Mouse (Mus musculus) adipocyte (in vitro differentiated cells): ENCODE data around the gene Nxpe3.
"Not testable (repeated sequence)": the region's sequence is repeated elsewhere in the genome, so short reads cannot be mapped to it uniquely, and the experiment has no call there.

Source experiments
- DNase-seq: peaks from one replicate; pipeline ENCODE4 v3.0.0-alpha.2; 2016; ENCODE audit warnings: low spot score

Gene Nxpe3

GRCm38 (mm10) chr16:55890346-55891136 is 4.5 kb downstream of the Nxpe3 start:
- DNase-seq, result no peak

- no peak for DNase-seq
Measured at GRCm38 (mm10) chr16:55889451-55889850, 5.6 kb downstream of the Nxpe3 start.

- no peak for DNase-seq
Measured at GRCm38 (mm10) chr16:55888584-55888960, 6.5 kb downstream of the Nxpe3 start.

GRCm38 (mm10) chr16:55887814-55888583 is 7.1 kb downstream of the Nxpe3 start:
- DNase-seq, result no peak

- no peak for DNase-seq
Measured at GRCm38 (mm10) chr16:55884246-55884645, 10.8 kb downstream of the Nxpe3 start.

GRCm38 (mm10) chr16:55876025-55876424 is 19.1 kb downstream of the Nxpe3 start:
- no peak for DNase-seq

GRCm38 (mm10) chr16:55863832-55864231 is 31.3 kb downstream of the Nxpe3 start:
- no peak for DNase-seq

GRCm38 (mm10) chr16:55863149-55863815 is 31.8 kb downstream of the Nxpe3 start:
- DNase-seq, result peak; percentile 92

- no peak for DNase-seq
Measured at GRCm38 (mm10) chr16:55861104-55861503, 34.0 kb downstream of the Nxpe3 start.

GRCm38 (mm10) chr16:55859421-55859820 is 35.7 kb downstream of the Nxpe3 start:
- not testable (repeated sequence) for DNase-seq

GRCm38 (mm10) chr16:55858465-55858864 is 36.6 kb downstream of the Nxpe3 start:
- peak; percentile 69 for DNase-seq

GRCm38 (mm10) chr16:55852943-55853727 is 42.0 kb downstream of the Nxpe3 start:
- DNase-seq, result peak; percentile 95

- DNase-seq, result no peak
Measured at GRCm38 (mm10) chr16:55852515-55852914, 42.6 kb downstream of the Nxpe3 start.

GRCm38 (mm10) chr16:55850485-55850884 is 44.6 kb downstream of the Nxpe3 start:
- no peak for DNase-seq

- DNase-seq, result no peak
Measured at GRCm38 (mm10) chr16:55847679-55848078, 47.4 kb downstream of the Nxpe3 start.

GRCm38 (mm10) chr16:55844847-55845246 is 50.2 kb downstream of the Nxpe3 start:
- no peak for DNase-seq

- DNase-seq, result no peak
Measured at GRCm38 (mm10) chr16:55843919-55844318, 51.2 kb downstream of the Nxpe3 start.

- no peak for DNase-seq
Measured at GRCm38 (mm10) chr16:55843134-55843533, 52.0 kb downstream of the Nxpe3 start.

GRCm38 (mm10) chr16:55841506-55841905 is 53.6 kb downstream of the Nxpe3 start:
- no peak for DNase-seq

GRCm38 (mm10) chr16:55838510-55839474 is 56.3 kb downstream of the Nxpe3 start, which contains the start of gene Nfkbiz:
Gene Nfkbiz (minus strand): TSS chr16:55838899.
- peak; percentile 91 for DNase-seq

- DNase-seq, result no peak
Measured at GRCm38 (mm10) chr16:55838129-55838509, 57.0 kb downstream of the Nxpe3 start.
